Mouse (Mus musculus) Patski (cell line): ENCODE results near the gene Srpk2. TPM values are rescaled to one million over a fixed set of nuclear protein-coding genes. Genes with fewer than 3 reads are reported as not detected.
"Not testable (repeated sequence)": the region's sequence is repeated elsewhere in the genome, so short reads cannot be mapped to it uniquely, and the experiment has no call there.

Source experiments
- ATAC-seq: fragments of 100-300 bp; one replicate; pipeline ENCODE4 v1.8.0; 2021
- CTCF ChIA-PET: fragments of 350-600 bp; sonication (Branson Sonifier 250); formaldehyde crosslinking; loops from one replicate; lab custom pipeline; 2022; ENCODE audit warnings: inconsistent platforms; lab: Charles Lee
- POLR2A ChIA-PET: fragments of 350-600 bp; sonication (Branson Sonifier 250); formaldehyde crosslinking; loops from one replicate; lab custom pipeline; 2022; ENCODE audit warnings: antibody characterized with exemption, inconsistent platforms; lab: Charles Lee
- DNase-seq: peaks from one replicate; pipeline ENCODE4 v3.0.0-alpha.2; 2011; ENCODE audit warnings: low read depth, low spot score
- H3K27me3 ChIP-seq: fragments of 371-371 bp; one replicate; pipeline ENCODE4 v1.5.1; 2021
- CTCF ChIP-seq: fragments of 100-300 bp; IDR thresholded peaks from one replicate; pipeline ENCODE4 v1.5.1; 2021
- in situ Hi-C: fragments of 300-500 bp; cut with MboI; formaldehyde crosslinking; loops from 3 replicates; pipeline ENCODE4 v1.11.1; 2018; ENCODE audit warnings: low pct_unique_long_range_greater_than_20kb, mixed read lengths
- polyA plus RNA-seq: library from polyadenylated mRNA; unstranded; gene quantifications from one replicate; pipeline ENCODE4 v1.2.3, GENCODE M21; 2021

Gene Srpk2
- polyA plus RNA-seq, 1 experiment from 2014 or later: 53.2 TPM

DNA sequence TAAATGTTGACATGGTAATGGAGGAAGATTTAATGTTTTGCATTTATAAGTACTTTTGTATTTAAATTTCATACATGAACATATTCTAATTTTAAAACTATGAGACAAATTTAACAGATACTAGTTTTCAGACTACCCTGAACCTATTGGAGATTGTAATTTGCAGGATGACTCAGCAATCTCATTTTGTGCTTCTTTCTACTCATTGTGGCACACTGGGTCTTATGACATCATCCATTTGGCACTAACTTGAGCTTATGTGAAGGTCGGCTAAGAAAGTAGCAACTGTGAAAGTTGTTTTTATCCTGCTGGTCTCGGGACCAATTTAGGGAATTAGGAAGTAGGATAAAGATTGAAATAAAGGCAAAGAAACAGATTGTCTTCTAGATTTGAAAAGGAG lies 222.7 kb downstream of the Srpk2 start:
- TF ChIP-seq CTCF: no peak
- in situ Hi-C loops: no loop called here
- no peaks in the 10 kb centered on the region for H3K27me3 ChIP-seq
- ChIA-PET POLR2A (no interaction called here), CTCF (interaction anchor here (1.2 to 2.0 kb wide), 5 partner anchors 12 to 46 kb away, joined by 3 to 11 read pairs (median 3); no protein-coding TSS in a partner anchor)
- ATAC-seq (peak; percentile 51), DNase-seq (peak; percentile 41)

DNA sequence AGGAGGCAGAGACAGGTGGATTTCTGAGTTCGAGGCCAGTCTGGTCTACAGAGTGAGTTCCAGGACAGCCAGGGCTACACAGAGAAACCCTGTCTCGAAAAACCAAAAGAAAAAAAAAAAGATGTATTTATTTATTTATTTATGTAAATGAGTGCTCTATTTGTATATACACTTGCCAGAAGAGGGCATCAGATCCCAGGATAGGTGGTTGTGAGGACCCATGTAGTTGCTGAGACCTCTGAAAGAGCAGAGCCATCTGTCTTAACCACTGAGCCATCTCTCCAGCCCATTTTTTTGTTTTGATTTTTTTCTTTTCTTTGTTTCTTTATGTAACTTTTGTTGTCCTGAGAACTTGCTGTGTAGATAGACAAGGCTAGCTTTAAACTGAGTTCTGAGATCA lies 230.9 kb downstream of the Srpk2 start:
- H3K27me3 ChIP-seq, ATAC-seq, DNase-seq, in situ Hi-C loops: not testable (repeated sequence)
- POLR2A ChIA-PET: interaction anchor here (1.0 kb wide), 1 partner anchor 20 kb away, joined by 3 read pairs; no protein-coding TSS in a partner anchor
- CTCF ChIA-PET: interaction anchor here (1.6 to 1.8 kb wide), 2 partner anchors 12 to 15 kb away, joined by 4 to 7 read pairs; no protein-coding TSS in a partner anchor

Other genes with a start within 250 kb of the Srpk2 start
- gene Pus7, start 99.1 kb upstream of the Srpk2 start, polyA plus RNA-seq: 41.9 TPM
- 24.7 TPM for gene Rint1, start 103.1 kb upstream of the Srpk2 start, polyA plus RNA-seq
- 97.7 TPM for gene Tomm7, start 159.5 kb upstream of the Srpk2 start, polyA plus RNA-seq